Mouse (Mus musculus) olfactory bulb, adult 2 months (tissue): ENCODE measurements around the gene Ubox5.

Source experiments
- CTCF ChIP-seq: fragments of 200-500 bp; IDR thresholded peaks from 2 replicates; pipeline ENCODE4 v1.5.1; 2012; ENCODE audit warnings: low read depth, mild to moderate bottlenecking, low read length, moderate library complexity; ENCODE audit not compliant: insufficient read depth
- POLR2A ChIP-seq: fragments of 200-500 bp; IDR thresholded peaks from 2 replicates; pipeline ENCODE4 v1.6.1; 2012; ENCODE audit warnings: mild to moderate bottlenecking, low read depth, low read length, moderate library complexity; ENCODE audit not compliant: insufficient read depth

DNA sequence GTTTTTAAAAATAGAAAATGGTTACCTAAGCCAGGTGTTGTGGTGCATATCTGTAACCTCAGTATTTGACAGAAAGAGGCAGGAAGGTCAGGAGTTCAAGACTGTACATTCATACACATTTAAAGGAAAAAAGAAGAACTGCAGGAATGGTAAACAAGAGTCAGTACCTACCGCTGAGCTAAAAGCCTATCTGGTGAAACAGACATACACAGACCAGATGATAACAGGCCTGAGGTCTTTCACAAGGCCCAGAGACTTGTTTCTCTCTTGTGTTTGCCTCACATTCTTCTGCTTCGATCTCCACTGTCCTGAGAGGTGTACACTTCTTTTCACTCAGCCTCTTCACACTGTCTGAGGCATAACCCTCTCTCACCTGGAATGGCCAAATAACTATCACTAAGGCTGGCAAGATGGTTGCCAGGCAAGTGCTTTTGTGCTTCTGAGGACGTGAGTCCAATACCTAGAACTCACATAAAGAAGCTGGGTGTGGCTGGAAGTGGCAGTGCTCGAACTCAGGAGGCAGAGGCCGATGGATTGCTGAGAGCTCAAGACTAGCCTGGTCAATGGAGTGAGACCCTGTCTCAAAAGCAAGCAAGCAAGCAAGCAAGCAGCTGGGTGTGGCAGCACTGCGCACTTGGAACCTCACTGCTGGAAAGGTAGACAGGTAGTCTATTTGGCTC, 26.0 kb upstream of the Ubox5 start:
- TF ChIP-seq CTCF: no peak
- TF ChIP-seq POLR2A: no peak
